ENCODE assay signal across 8 mouse cellular contexts in the genomic region with DNA sequence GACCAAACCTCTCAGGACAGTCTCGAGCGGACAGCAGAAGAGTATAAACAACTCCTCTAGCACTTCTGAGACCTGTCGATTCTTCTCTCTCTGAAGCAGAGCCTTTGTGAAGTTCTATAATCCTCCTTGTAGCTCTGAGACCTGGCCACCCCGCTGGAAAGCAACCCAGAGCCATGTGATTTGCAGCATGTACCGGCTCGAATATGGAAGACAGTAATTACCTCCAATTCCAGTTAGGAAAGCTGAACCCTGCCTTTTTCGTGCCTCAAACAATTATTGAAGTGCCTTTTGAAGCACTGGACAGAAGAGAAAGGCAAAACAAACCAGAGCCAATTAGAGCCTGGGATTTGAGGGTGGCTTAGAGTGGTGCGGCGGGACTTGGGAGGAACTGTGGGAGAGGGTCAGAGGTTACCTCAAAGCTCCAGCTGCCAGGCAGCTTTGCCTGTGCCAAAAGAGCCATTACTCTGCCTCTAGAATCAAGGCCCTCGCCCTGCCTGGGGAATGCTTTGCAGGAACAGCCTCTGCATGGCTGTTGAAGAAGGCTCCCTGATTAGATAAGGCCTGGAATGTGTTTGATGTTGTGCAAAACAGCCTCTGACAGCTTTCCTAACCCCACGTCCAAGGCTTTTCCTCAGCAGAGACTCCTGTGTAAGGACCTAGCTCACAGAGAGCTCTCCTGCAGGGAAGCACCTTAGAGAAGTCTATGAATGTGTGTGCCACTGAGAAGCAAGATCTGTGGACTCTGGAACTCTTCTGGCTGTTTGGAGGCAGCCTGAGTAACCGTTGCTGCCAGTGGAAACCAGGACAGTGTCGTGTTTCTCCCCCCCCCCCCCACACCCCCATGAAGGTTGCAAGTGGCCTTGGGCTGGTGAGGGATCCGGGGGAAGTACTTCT.
DNase-seq lines count a peak whose midpoint lies in the region; ATAC-seq lines count a peak whose summit lies in the region.

No protein-coding gene starts in this region.

- no peak overlapping the region for H3K4me3 ChIP-seq in heart, embryonic 16.5 days (ENCODE audit: low read length)

- H3K9ac ChIP-seq in heart, embryonic 16.5 days (ENCODE audit: low read length), result peak overlapping the region; percentile 58; the same call in 1 of the 2 replicates

- H3K27me3 ChIP-seq in heart, embryonic 16.5 days (ENCODE audit: control insufficient read depth, insufficient read depth, low read length), result no peaks in the 10 kb centered on the region

- ATAC-seq in heart, embryonic 16.5 days (replicated peaks; ENCODE audit: extremely low read depth, insufficient read depth, low FRiP score), result peak; percentile 81

- H3K36me3 ChIP-seq in heart, embryonic 16.5 days (ENCODE audit: control insufficient read depth, insufficient read depth), result no peaks in the 10 kb centered on the region

- peak; percentile 8 for DNase-seq in 3T3-L1 (ENCODE audit: low read depth, low spot score)
- peak; percentile 83 for DNase-seq in embryo, embryonic 10 days (ENCODE audit: low spot score)
- DNase-seq in kidney, postnatal 10 days, result peak; percentile 67
- peak; percentile 75 to 90 for DNase-seq in lung, postnatal 4 days
- peak; percentile 86 for DNase-seq in yolk sac, embryonic 10.5 days (ENCODE audit: low spot score)
- DNase-seq in cerebellum, postnatal 14 days, result no peak
- DNase-seq in frontal cortex, postnatal 25 days (ENCODE audit: low spot score in 2 of 2), result no peak

- H3K4me1 ChIP-seq in heart, embryonic 16.5 days (ENCODE audit: control insufficient read depth, insufficient read depth, low read length), result peaks cover 55% of the 10 kb centered on the region

- H3K9me3 ChIP-seq in heart, embryonic 16.5 days (replicated peaks; ENCODE audit: control insufficient read depth, low read length), result peaks cover 5% of the 10 kb centered on the region

- H3K27ac ChIP-seq in heart, embryonic 16.5 days (ENCODE audit: low read length), result peak overlapping the region; percentile 93

- 0 out of 2 replicates have a peak overlapping the region, but pooled peaks have one; percentile 5 for H3K4me2 ChIP-seq in heart, embryonic 16.5 days (ENCODE audit: low read depth, low read length)

- WGBS in heart, embryonic 16.5 days, result 21% methylated on average over 14 of the region's 14 CpGs

Comparison
In these comparisons a context has a peak if more than half of its experiments do, and no peak if none do; other contexts are left out.
1. DNase-seq: peak in 3T3-L1 (single experiment), embryo, embryonic 10 days (single experiment), kidney, postnatal 10 days (single experiment), lung, postnatal 4 days (2 of 2) and yolk sac, embryonic 10.5 days (single experiment); none in cerebellum, postnatal 14 days (0 of 2) and frontal cortex, postnatal 25 days (0 of 2).